Mouse (Mus musculus): ENCODE data around the gene Tenm3.

- TF ChIP-seq CTCF (IDR thresholded peaks at IDR 0.05; ENCODE audit: control insufficient read depth, insufficient read depth, insufficient read length) (no peak), MAX (IDR thresholded peaks at IDR 0.05) (no peak), USF1 (IDR thresholded peaks at IDR 0.05; ENCODE audit: low read depth) (no peak), CEBPB (IDR thresholded peaks at IDR 0.05; ENCODE audit: low read depth) (peak; percentile 45)
Measured at GRCm38 (mm10) chr8:48780628-48781027, 63.1 kb downstream of the Tenm3 start.
